Mouse (Mus musculus) embryo, embryonic 11.5 days (tissue): ENCODE measurements around the gene Gm7534.

Experiments used
- DNase-seq: peaks from one replicate; pipeline ENCODE4 v3.0.0-alpha.2; 2012; ENCODE audit warnings: low read depth, low spot score

Gene Gm7534

DNA sequence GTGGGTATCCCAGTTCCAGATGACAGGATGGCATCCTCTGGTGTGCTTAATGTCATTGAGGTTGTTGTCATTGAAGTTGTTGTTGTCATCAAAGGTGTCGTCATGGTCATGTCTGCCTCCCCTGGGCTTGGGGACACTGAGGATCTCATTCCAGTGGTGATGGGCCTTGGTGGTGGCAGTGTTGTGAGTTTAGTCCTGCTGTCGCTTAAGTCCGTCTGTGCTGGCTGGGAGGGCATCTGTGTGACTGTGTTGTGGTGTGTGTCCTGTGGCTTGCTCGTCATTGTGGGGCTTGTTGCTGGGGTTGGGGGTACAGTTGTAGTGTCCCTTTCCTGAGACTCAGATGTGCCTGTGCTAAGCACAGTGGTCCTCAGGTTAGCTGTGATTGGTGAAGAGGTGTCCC, at the start of gene Gm7534:
Gene Gm7534 (minus strand): TSS at position 101 of the 400 bp plus-strand sequence.
- no peak for DNase-seq

DNA sequence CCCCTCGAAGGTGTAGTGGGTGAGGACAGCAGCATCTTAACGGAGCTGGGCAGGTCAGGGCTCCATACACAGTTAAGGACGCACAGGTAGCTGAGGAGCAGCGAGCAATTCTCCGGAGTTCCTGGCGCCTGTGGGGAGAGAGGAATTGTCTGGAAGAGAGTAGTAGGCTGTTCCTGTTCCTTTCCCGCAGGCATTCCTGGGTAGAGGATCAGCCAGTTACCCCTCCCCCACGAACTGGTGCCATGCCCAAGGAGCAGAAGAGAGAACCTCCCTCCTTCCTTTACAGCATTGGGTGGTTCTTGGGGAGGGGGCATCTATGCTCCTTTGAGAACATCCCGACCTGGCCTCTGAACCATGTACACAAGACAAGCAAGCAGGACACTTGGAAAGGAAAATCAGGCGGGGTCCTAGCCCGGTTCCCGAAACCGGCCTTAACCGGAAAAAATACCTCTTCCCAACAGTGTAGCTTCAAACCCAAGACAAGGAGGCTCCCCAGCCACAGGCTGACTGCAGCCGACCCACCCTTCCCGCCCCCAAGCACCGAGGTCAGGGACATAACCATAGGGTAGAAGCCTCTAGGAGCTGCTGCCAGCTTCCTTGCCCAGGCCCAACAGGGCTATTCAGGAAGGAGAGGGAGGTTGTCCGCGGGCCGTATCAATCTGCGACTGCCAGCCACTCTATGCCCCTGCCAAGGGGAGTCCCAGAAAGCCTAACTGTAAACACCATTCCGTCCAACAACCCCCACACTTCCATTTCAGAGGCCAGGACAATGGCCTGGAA, 49.5 kb upstream of the Gm7534 start:
- DNase-seq = no peak

DNA sequence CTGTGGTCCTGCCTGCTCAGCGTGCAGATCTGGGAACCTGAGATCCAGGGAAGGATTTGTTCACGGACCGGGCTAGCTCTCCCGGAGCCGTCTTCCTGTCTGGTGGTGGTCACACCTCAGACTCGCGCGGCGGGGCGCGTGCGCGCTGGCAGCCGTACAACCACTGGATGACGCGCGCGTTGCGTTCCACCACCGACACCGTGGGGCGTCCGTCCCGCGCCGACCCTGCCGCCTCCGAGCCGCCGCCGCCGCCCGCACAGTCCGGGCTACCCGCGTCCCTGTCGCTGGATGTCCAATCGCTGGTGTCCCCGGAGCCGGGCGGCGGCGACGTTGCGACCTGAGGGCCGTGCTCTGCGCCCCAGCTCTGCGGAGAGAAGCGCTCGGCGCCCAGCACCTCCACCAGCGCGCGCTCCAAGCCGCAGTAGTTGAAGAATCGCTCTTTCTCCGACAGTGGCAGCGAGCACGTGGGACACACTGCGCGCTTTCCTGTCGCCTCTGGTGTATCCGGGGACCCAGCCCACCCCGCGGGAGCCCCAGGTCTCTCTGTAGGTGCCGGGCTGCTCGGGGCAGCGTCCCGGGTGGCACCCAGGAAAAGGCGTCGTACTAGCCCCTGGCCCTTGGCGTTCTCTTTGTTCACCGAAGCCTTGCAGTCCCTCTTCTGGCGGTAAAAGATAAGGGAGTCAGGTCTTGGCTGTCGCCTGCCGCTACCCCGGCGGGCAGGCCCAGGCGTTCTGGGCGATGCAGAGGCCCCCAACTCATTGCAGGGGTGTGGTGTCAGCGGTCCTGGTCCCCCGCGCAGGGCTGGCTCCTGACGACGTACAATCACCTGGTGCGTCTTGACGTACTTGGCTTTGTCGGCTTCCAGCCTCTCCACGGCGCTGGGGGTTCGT, 48.7 kb upstream of the Gm7534 start:
- no peak for DNase-seq

DNA sequence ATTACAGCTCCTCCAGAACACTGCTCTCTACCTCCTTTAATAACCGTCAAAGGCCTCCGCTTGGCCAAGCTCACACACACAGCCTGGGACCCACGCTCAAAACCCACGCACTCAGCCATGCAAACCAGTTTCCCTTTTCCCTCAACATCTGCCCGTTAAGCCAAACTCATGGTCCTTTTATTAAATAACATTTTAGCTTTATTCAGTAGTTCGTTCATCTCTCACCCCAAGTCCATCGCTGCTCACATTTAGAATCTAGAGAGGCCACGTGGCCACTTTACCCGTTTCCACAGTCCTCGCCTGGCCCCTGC, 48.1 kb upstream of the Gm7534 start:
- no peak for DNase-seq

DNA sequence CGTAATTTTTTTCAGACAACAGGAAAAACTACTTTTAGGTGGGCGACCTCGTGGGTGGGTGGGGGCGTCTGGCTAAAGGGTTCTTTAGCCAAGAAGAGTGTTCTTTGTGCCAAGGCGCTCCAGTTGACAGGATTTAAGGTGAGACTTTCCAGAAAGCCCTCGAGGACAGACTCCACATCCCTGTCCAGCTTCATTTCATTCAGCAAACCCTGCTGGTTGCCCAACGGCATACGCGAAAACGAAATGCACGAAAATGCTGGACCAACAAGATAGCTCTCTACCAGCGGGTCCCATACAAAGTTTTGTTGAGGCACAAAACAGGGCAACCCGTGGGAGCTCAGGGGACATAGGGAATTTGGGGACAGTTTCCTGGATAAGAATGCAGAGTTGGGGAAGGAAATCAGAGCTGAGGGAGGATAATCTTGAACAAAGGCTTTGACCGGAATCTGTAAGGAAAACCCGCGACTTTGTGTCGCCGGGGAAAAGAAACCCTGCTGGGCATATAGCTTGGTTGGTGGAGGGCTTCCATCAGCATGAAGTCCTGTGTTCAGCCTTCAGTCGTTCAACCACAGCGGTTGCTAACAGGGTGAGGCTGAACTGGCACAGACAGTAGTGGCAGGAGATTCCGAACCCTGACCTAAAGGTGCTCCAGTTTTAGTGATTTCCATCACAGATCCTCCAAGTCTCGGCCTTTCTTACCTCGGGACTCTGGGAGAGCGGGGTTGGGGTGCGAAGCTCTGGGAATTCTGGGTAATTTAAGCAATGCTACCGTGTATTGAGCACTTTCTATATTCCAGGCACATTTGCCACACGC, 47.5 kb upstream of the Gm7534 start:
- DNase-seq = no peak

DNA sequence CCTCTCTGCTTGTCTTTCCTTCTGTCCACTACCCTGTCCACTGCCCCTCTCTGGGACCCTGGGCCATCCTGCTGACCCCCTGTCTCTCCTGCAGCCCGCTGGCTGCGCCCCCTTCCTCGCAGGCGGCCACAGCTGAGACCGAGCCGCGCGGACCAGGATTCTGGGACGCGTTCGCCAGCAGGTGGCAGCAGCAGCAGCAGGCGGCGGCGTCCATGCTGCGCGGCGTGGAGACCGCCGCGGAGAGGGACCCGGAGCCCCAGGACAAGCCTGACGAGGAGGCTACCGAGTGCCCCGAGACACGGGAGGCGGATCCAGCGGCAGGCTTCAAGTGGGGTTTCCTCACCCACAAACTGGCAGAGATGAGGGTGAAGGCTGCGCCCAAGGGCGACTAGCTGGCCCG, 46.8 kb upstream of the Gm7534 start:
- no peak for DNase-seq

DNA sequence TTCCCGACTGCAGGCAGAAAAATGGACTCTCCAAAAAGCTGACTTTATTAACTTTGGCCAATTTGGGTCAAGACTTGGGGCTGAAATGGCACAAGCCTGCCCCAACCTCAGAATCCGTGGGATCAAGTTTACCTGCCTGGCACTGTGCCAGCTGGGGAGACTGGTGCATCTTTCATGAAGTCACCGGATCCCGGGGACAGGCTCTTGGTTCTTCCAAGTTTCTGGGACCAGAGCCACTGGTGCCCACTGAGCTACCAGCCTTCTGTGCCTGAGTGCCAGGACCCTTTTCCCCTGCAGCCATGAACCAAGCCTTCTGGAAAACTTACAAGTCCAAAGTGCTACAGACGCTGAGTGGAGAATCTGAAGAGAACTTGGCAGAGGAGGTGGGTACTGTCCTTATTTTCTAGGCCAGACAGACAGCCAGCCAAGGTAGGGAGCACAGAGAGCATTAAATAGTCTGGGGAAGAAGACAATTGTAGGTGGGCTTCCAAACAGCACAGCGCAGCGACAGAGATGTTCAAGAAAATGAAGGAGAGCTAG, 44.0 kb upstream of the Gm7534 start, which contains the start of gene Gm30191:
Gene Gm30191 (plus strand): TSS at position 217 of the 540 bp plus-strand sequence.
- no peak for DNase-seq

DNA sequence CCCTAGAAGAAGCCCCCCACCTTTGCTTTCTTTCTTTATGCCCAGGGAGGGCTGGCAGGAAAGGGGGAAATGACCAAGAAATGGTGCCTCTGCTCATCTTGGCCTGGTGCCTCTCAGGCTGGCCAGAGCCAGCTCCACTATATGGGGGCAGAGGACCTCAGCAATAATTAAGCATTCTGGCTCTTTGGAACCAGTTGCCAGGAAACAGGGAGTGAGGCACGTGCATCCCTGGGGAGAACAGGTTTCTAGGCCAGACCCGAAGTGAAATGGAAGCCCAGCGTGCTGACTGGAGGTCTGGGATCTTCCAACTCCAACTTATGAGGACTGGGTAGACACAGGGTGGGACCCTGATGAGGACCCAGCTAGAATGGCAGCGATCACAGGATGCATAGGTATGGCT, 43.5 kb upstream of the Gm7534 start:
- DNase-seq = no peak

DNA sequence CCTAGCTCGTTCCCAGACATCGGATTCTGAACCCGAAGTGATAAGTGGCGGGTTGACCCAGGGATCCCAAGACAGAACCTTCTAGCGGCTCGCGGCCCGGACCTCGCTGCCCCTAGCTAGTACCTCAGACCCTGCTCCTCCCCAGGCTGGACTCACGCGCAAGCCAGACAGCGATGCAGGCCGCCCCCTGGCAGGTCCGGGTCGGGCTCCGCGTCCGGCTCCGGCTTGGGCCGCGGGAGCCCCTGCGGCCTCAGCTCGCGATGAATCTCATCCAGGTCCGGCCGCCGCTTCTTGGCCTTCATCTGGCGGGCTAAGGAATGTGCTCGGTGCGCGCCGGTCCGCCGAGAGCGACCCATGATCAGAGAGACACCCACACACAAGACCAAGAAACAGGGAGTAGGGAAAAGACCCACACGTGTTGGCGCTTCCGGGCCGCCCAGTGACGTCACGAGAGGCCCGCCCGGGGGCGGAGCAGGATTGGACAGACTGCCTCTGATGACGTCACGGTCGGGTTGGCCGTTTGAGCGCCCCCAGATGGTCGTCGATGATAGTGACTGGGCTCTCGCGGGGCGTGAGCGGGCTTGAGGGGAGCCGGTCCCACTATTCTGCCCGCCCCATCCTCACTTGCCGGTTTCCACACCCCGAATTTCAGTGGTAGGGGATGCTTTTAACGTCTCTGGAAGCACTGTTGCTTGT, 42.5 kb upstream of the Gm7534 start, which contains the start of gene Zfp593:
Gene Zfp593 (minus strand): TSS at position 445 of the 696 bp plus-strand sequence.
- DNase-seq = peak; percentile 86

DNA sequence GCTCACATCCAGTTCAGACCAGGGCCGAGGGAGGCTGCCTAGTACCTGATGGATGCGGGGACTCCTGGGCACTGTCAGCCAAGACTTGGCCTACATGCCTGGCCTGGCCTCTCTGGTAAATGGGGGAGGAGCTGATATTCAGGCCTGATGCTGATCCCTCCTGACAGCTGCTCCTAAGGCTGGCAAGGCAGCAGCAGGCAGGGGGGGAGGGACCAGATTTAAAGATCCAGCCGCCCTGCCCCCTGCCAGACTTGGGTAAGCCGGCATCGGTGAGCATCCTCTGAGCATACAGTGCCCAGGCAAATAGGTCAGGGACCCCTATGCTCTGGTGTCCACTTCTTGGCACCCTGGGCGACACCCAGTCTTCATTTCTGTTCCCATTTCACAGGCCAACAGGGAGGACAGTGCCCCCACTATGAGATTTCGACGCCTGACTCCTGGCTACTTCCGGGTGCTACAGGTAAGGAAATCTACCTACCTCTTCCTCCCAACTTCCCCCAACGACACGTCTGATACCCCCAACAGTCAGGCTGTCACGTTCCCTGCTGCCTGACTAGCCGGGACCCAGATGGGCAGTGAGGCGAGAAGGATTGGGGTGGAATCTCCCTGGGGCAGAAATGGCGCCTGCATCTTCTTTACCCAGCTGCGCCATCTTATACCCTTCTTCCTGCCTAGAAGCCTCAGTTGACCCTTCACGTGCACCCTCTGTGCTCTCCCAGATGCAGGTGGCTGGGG, 40.9 kb upstream of the Gm7534 start, which contains the start of gene E130218I03Rik:
Gene E130218I03Rik (plus strand): TSS at position 147 of the 735 bp plus-strand sequence.
- no peak for DNase-seq

DNA sequence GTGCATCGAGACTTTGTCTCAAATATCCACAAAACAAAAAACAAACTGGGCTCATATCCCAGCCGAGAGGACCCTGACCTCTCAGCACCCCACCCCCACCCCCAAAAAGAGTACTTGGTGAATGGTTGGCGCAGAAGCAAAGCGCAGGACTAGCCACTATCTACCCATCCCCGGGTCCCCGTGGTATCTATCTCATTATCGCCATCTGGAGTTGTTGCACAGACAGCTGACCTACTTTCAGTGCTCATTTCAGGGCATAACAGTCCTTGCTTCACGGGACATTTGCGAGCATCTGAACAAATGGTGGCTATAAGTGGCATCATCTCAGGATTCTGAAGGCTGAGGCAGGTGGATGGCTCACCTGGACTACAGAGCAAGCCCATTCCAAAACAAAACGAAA, 35.9 kb upstream of the Gm7534 start:
- no peak for DNase-seq

DNA sequence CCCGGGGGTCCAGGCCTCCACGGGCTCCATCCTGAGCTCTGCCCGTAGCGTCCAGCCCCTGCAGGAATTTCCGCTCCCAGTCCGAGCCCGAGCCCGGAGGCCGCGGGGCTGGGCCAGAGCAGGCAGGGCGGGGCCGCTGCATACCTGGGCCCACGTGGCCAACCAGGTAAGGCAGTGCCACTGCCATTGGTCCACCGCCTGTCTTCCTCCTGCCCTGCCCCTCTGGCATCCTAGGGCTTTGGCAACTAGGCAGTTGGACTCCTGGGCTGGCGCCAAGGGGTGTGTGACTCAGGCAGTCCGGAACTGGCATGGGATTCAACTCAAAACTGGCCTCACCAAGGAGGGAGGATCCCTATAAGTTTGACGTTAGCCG, 35.5 kb upstream of the Gm7534 start, which contains the start of gene Cnksr1:
Gene Cnksr1 (minus strand): TSS at position 121 of the 373 bp plus-strand sequence.
- no peak for DNase-seq

DNA sequence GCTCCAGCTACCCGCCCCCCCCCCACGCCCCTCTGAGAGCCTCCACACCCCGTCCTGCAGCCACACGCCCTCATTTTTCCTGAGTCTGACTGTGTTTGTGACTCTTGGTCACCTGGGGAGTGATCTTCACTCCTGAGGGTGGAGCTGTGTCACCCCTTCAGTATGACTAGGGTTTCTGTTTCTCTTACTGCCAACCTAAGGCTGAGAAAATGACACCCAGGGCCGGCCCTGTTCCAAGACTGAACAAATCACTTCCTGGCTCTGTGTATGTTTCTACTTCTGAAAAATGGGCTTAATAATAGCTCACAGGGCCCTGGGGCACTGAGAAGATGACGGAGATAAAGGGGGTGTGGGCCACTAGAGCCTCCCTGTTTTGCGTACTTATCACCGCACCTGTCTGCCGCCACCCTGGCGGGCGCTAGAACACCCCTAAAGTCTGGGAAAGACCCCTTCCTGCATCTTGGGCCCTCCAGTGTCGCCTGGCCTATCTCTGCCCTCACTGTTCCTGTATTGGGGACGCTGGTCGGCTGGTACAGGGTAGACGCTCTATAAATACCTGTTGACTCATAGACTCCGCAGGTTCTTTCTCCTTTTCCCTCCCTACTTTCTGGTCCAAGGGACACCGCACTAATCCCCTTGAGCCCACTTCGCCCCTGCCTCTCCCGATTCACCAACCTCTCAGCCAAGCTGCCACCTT, 34.9 kb upstream of the Gm7534 start:
- DNase-seq = no peak

DNA sequence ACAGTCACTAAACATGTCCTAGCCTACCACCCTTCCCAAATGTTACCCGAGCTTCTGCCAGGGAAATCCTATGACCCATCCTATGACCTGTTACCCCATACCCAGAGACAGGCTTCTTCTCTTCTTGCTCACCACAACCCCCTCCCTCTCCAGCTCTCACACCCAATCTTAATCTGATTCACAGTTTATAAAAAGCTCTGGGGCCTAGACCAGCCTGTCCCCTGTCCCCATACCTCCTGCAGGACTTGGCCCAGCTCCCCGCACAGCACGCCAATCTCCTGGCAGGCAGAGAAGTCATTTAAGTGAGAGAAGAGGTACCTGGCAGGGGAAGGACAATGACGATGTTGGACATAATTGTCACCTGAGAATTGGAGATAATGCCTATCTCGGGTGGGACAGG, 32.1 kb upstream of the Gm7534 start:
- DNase-seq = no peak

DNA sequence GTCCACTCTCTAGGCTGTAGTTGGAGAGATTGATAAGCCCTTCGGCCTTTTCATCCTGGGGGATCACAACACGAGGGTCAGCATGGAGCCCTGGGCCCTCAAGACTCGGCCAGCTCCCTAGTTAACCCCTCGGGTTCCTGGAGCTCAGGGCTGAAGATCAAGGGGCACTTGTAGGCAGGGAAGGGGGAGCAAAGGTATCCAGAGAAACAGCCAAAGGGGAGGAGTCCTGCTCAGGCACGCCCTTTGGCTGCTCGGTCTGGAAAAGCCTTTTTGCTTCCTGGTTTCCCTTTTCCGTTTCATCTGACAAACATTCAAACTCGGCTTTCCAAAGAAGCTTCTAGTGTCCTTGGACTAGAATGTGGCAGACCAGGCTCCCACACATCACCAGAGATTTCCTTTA, 27.6 kb upstream of the Gm7534 start:
- no peak for DNase-seq

DNA sequence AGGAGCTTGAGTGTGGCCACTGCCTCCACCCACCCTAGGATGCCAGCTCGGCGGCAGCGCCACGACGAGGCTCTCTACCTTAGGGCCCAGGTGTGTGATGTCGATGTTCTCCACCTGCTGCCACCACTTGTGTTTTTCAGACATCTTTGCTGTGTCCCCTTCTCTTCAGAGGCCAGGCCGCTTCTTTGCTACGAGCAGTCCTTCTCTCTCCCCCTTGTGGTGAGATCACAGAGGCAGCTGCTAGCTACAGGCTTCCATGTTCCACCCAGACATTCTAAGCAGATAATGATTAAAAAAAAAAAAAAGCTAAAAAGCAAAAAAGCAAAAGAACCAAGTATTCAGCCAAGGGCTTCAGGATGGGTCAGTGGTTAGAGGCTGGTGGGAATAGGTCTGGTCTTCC, 24.4 kb upstream of the Gm7534 start, which contains the start of gene Catsper4:
Gene Catsper4 (minus strand): TSS at position 190 of the 400 bp plus-strand sequence.
- no peak for DNase-seq

DNA sequence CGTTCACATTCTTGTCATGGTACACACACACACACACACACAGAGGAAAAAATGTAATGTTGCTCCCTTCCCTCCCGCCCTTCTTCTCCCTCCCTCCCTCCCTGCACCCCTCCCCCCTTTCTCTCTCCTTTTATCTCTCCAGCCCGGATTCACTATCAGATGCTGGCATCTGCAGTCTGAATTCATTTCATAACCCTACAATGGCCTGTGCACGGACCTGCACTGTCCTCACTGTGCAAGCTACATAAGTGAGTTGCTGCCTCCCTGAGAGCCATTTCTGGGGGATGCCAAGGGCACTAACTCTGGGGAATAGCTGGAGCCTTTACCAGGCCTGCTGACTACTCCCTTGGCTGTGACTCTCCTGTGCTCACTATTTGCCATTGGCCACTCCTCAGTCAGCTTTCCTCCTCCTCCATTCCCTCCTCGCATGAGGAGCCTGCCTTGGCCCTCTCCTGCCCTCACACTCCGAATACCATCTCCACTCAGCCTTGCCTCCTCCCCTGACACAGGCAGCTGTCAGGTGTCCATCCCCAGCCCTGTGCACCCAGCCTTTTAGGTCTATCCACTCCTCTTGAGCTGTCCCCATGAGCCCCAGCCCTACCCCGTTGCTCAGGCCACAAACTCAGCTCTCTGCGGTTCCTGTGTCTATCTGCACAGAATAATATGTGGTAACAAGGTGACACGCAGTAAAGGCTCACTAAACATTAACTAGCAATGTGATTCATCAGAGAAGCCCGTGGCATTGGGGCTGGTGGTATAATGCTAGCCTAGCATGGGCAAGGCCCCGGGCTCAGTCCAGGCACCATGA, 20.2 kb upstream of the Gm7534 start:
- no peak for DNase-seq

DNA sequence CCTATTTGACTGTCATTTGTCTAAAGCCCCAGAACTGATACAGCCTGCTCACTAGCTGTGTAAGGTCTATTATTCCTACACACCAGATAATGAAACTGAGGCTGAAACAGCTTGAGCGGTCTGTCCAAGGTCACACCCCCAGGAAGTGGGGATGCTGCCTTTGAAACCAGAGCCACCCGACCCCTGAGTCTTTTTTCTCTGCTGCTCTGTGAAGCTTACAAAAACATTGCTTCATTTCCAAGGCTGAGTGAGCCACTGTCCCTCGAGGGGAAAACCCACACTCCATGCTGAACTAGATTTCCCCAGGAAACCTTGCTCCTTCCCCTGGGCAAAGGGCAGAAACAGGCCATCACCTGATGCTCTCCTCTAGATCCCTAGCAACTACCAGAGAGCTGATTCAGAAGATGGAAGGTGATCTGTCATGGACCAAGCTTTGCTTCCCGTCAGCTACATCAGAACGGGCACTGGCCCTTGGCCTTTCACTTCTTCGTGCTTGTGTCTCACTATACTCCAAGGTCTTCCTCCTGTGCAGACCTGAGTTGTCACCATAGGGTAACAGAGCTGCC, 3.8 kb upstream of the Gm7534 start:
- DNase-seq = no peak
